Mouse (Mus musculus) thymus, adult 2 months (tissue): ENCODE measurements around the gene Trpv6. TPM values are rescaled to one million over a fixed set of nuclear protein-coding genes. Genes with fewer than 3 reads are reported as not detected.

Experiments
- DNase-seq: peaks from one replicate; pipeline ENCODE4 v3.0.0; 2021
- H3K27ac ChIP-seq: fragments of 200-500 bp; 2 replicates; pipeline ENCODE4 v1.5.1; 2012; ENCODE audit warnings: low read length, control low read depth; ENCODE audit not compliant: control insufficient read depth, insufficient read depth
- H3K27me3 ChIP-seq: fragments of 200-500 bp; 2 replicates; pipeline ENCODE4 v1.6.1; 2012; ENCODE audit warnings: mild to moderate bottlenecking, low read length, moderate library complexity, mixed read lengths; ENCODE audit not compliant: control insufficient read depth, insufficient read depth
- H3K36me3 ChIP-seq: fragments of 200-500 bp; 2 replicates; pipeline ENCODE4 v1.6.1; 2012; ENCODE audit warnings: mild to moderate bottlenecking, low read length, moderate library complexity; ENCODE audit not compliant: control insufficient read depth, insufficient read depth
- H3K4me1 ChIP-seq: fragments of 200-500 bp; replicated peaks from 2 replicates; pipeline ENCODE4 v1.6.1; 2012; ENCODE audit warnings: low read length; ENCODE audit not compliant: control insufficient read depth, insufficient read depth
- H3K4me3 ChIP-seq: fragments of 200-500 bp; 2 replicates; pipeline ENCODE4 v1.5.1; 2012; ENCODE audit warnings: mild to moderate bottlenecking, low read length, control low read depth, moderate library complexity; ENCODE audit not compliant: control insufficient read depth, insufficient read depth
- CTCF ChIP-seq: fragments of 200-500 bp; IDR thresholded peaks from 2 replicates; pipeline ENCODE4 v1.5.1; 2012; ENCODE audit warnings: mild to moderate bottlenecking, control low read depth, low read length, moderate library complexity, borderline replicate concordance; ENCODE audit not compliant: control insufficient read depth, poor library complexity, insufficient read depth; ENCODE audit errors: extremely low read depth
- POLR2A ChIP-seq: fragments of 200-500 bp; IDR thresholded peaks from 2 replicates; pipeline ENCODE4 v1.6.1; 2012; ENCODE audit warnings: mild to moderate bottlenecking, low read length, control low read depth, moderate library complexity; ENCODE audit not compliant: control insufficient read depth, poor library complexity, insufficient read depth; ENCODE audit errors: extremely low read depth
- WGBS: fragments of 180-500 bp; shearing (Covaris S2); methylation state at CpG from one replicate; pipeline ENCODE4 v1.1.7; 2018; 5-methylcytosine and 5-hydroxymethylcytosine counted together
- polyA plus RNA-seq: library from polyadenylated mRNA; depleted of rRNA; stranded (reverse); fragments of >200 nt; gene quantifications from 2 replicates; pipeline ENCODE4 v1.2.3, GENCODE M21; 2012

Gene Trpv6
- polyA plus RNA-seq, 1 experiment: 0.05 TPM

- no peak for DNase-seq
- H3K27ac ChIP-seq: no peak overlapping the region
- WGBS: 92% methylated on average over 4 of the region's 4 CpGs
- H3K27me3 ChIP-seq: no peaks in the 10 kb centered on the region
- TF ChIP-seq CTCF (no peak), POLR2A (no peak)
- H3K4me1 ChIP-seq: no peaks in the 10 kb centered on the region
- H3K36me3 ChIP-seq: no peaks in the 10 kb centered on the region
- H3K4me3 ChIP-seq: no peak overlapping the region
Measured at GRCm38 (mm10) chr6:41631549-41631948, 4.7 kb downstream of the Trpv6 start.

- no peak for TF ChIP-seq CTCF
- TF ChIP-seq POLR2A: no peak
- H3K4me3 ChIP-seq: no peak overlapping the region
- H3K27me3 ChIP-seq: no peaks in the 10 kb centered on the region
- no peak overlapping the region for H3K27ac ChIP-seq
- no peaks in the 10 kb centered on the region for H3K4me1 ChIP-seq
- 84% methylated on average over 2 of the region's 2 CpGs for WGBS
- no peaks in the 10 kb centered on the region for H3K36me3 ChIP-seq
- no peak for DNase-seq
Measured at GRCm38 (mm10) chr6:41630791-41631190, 5.4 kb downstream of the Trpv6 start.

- DNase-seq: no peak
- no peaks in the 10 kb centered on the region for H3K4me1 ChIP-seq
- no peak overlapping the region for H3K4me3 ChIP-seq
- no peaks in the 10 kb centered on the region for H3K36me3 ChIP-seq
- no peak overlapping the region for H3K27ac ChIP-seq
- no peaks in the 10 kb centered on the region for H3K27me3 ChIP-seq
- WGBS: 24% methylated on average over 1 of the region's 1 CpGs
- no peak for TF ChIP-seq CTCF
- TF ChIP-seq POLR2A: no peak
Measured at GRCm38 (mm10) chr6:41628180-41628579, 8.0 kb downstream of the Trpv6 start.

- TF ChIP-seq POLR2A (no peak), CTCF (peak; percentile 66; the same call in 1 of the 2 replicates)
- no peaks in the 10 kb centered on the region for H3K27me3 ChIP-seq
- 83% methylated on average over 9 of the region's 9 CpGs for WGBS
- peaks cover 31% of the 10 kb centered on the region for H3K36me3 ChIP-seq
- peak; percentile 63 for DNase-seq
- H3K27ac ChIP-seq: no peak overlapping the region
- H3K4me1 ChIP-seq: no peaks in the 10 kb centered on the region
- H3K4me3 ChIP-seq: no peak overlapping the region
Measured at GRCm38 (mm10) chr6:41622661-41623060, 13.5 kb downstream of the Trpv6 start.

GRCm38 (mm10) chr6:41621241-41621990 lies 14.8 kb downstream of the Trpv6 start:
- 65% methylated on average over 12 of the region's 12 CpGs for WGBS
- no peak for DNase-seq
- TF ChIP-seq POLR2A (no peak), CTCF (no peak)
- no peak overlapping the region for H3K27ac ChIP-seq
- H3K27me3 ChIP-seq: no peaks in the 10 kb centered on the region
- H3K4me1 ChIP-seq: no peaks in the 10 kb centered on the region
- no peak overlapping the region for H3K4me3 ChIP-seq
- H3K36me3 ChIP-seq: peaks cover 43% of the 10 kb centered on the region

GRCm38 (mm10) chr6:41620173-41620798 lies 15.9 kb downstream of the Trpv6 start:
- no peak for TF ChIP-seq CTCF
- no peak for TF ChIP-seq POLR2A
- no peak overlapping the region for H3K4me3 ChIP-seq
- H3K27ac ChIP-seq: no peak overlapping the region
- peaks cover 53% of the 10 kb centered on the region for H3K36me3 ChIP-seq
- no peaks in the 10 kb centered on the region for H3K4me1 ChIP-seq
- no peaks in the 10 kb centered on the region for H3K27me3 ChIP-seq
- WGBS: 96% methylated on average over 9 of the region's 9 CpGs
- DNase-seq: no peak
